Mouse (Mus musculus) midbrain, embryonic 14.5 days (tissue): ENCODE results near the gene Slc36a4. TPM values are rescaled to one million over a fixed set of nuclear protein-coding genes. Genes with fewer than 3 reads are reported as not detected.

Experiments used
- ATAC-seq: fragments of 200-750 bp; cut with Nextera tagmentation; 2 replicates; pipeline ENCODE4 v1.8.0; 2017; ENCODE audit warnings: moderate number of reproducible peaks, moderate library complexity; ENCODE audit not compliant: low FRiP score, low TSS enrichment
- DNase-seq: peaks from one replicate; pipeline ENCODE4 v3.0.0-alpha.2; 2015
- H3K27ac ChIP-seq: fragments of 300-500 bp; sonication (generic); replicated peaks from 2 replicates; pipeline ENCODE4 v1.5.1; 2014; ENCODE audit warnings: mild to moderate bottlenecking, low read depth, low read length, moderate library complexity
- H3K27me3 ChIP-seq: fragments of 300-500 bp; sonication (generic); 2 replicates; pipeline ENCODE4 v1.6.1; 2014; ENCODE audit warnings: low read length, control low read depth, mixed read lengths; ENCODE audit not compliant: control insufficient read depth, insufficient read depth
- H3K36me3 ChIP-seq: fragments of 300-500 bp; sonication (generic); 2 replicates; pipeline ENCODE4 v1.6.1; 2014; ENCODE audit warnings: low read length, control low read depth; ENCODE audit not compliant: control insufficient read depth, insufficient read depth
- H3K4me1 ChIP-seq: fragments of 300-500 bp; sonication (generic); 2 replicates; pipeline ENCODE4 v1.6.1; 2014; ENCODE audit warnings: mild to moderate bottlenecking, antibody characterized with exemption, low read length, control low read depth; ENCODE audit not compliant: control insufficient read depth, insufficient read depth
- H3K4me2 ChIP-seq: fragments of 300-500 bp; sonication (generic); 2 replicates; pipeline ENCODE4 v1.6.1; 2014; ENCODE audit warnings: mild to moderate bottlenecking, low read length, moderate library complexity
- H3K4me3 ChIP-seq: fragments of 300-500 bp; sonication (generic); replicated peaks from 2 replicates; pipeline ENCODE4 v1.5.1; 2014; ENCODE audit warnings: low read depth, low read length
- H3K9ac ChIP-seq: fragments of 300-500 bp; sonication (generic); replicated peaks from 2 replicates; pipeline ENCODE4 v1.6.1; 2014; ENCODE audit warnings: mild to moderate bottlenecking, low read length, moderate library complexity
- H3K9me3 ChIP-seq: fragments of 300-500 bp; sonication (generic); 2 replicates; pipeline ENCODE4 v1.6.1; 2016; ENCODE audit warnings: low read length, control low read depth, mixed read lengths; ENCODE audit not compliant: control insufficient read depth
- WGBS: fragments of 180-500 bp; shearing (Covaris S2); extraction: QIAGEN DNeasy Blood & Tissue Kit; methylation state at CpG from one replicate; pipeline ENCODE4 v1.1.7; 2014; 5-methylcytosine and 5-hydroxymethylcytosine counted together
- polyA plus RNA-seq: library from polyadenylated mRNA; unstranded; fragments of >200 nt; fragmentation: Nextera tagmentation; extraction: Ambion mirVana; gene quantifications from 2 replicates; pipeline ENCODE4 v1.2.1, GENCODE M21; 2014

Slc36a4 gene
- 43.4 and 52.6 TPM in 2 replicates for polyA plus RNA-seq

DNA sequence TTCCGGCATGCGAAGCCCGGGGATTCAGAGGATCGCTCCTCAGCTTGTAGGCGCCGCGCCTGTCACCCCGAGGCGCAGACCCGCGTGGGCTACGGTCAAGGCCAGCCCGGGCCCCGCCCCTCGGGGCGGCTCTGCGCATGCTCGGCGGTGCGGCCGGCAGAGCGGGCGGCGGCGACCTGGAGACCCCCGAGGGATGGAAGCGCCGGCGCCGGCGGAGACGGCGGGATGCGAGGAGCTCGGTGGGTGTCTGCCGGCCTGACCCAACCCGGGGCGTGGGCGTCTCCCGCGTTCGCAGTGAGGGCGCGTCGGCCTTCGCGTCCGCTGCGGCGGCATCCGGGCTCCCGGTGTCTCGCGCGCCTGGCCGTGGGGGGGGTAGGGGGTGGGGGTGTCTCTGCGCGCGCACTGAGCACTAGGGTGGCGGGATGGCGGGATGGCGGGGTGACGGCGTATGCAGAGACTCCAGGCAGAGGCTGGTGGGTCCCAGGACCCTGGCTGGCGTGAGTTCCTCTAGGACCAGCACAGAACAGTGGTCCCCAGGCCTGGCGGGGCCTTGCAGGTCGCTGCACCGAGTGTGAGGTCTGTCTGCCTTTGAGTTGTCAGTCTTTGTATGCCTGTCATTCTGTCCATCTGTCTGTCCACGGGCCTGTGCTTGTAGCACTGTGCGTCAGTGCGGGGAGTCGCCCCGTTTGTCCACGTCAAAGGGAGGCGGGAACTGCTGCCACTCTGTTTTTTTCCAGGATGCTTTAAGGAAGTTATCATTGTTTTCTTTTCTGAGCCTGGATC, at the start of gene Slc36a4:
Gene Slc36a4, plus strand, starts transcription at position 140 of the 783 bp plus-strand sequence.
- H3K36me3 ChIP-seq: no peaks in the 10 kb centered on the region
- DNase-seq: peak; percentile 92
- peak; percentile 93 for ATAC-seq
- H3K9ac ChIP-seq: peak within 1 kb of the TSS; percentile 88
- peaks cover 17% of the 10 kb centered on the region for H3K4me1 ChIP-seq
- H3K27me3 ChIP-seq: no peaks in the 10 kb centered on the region
- H3K4me3 ChIP-seq: peak within 1 kb of the TSS; percentile 68
- peak within 1 kb of the TSS; percentile 68 for H3K4me2 ChIP-seq
- H3K9me3 ChIP-seq: no peaks in the 10 kb centered on the region
- peak within 1 kb of the TSS; percentile 90 for H3K27ac ChIP-seq
- under 1% methylated on average over 69 of the region's 75 CpGs for WGBS

GRCm38 (mm10) chr9:15664606-15665005, 44.9 kb upstream of the Slc36a4 start:
- DNase-seq: no peak
- no peak overlapping the region for H3K27ac ChIP-seq

DNA sequence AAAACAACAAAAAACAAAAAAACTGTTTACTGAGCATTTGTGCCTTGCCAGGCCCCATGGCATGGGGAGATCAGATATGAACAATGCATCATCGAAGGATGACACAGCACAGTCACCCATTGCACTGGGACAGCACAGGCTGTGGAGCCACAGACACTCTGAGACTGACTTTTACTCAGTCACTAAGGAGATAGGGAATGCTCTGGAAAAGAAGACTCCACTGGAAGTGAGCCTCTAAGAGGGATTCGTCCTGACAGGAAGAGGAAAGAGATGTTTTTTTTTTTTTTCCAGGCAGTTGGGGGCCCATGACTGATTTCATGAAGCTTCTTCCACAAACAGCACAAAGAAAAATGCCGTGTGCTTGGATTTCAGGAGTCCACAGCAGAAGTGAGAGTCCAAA, 40.1 kb upstream of the Slc36a4 start:
- Histone ChIP-seq H3K9ac (no peak overlapping the region), H3K9me3 (no peaks in the 10 kb centered on the region), H3K36me3 (no peaks in the 10 kb centered on the region), H3K4me1 (no peaks in the 10 kb centered on the region), H3K27ac (no peak overlapping the region), H3K4me3 (no peak overlapping the region), H3K4me2 (no peak overlapping the region), H3K27me3 (no peaks in the 10 kb centered on the region)
- 68% methylated on average over 3 of the region's 3 CpGs for WGBS
- DNase-seq (no peak), ATAC-seq (no peak)

More at GRCm38 (mm10) chr9:15664606-15665005, 44.9 kb upstream of the Slc36a4 start:
- Histone ChIP-seq H3K4me2 (no peak overlapping the region), H3K4me3 (no peak overlapping the region), H3K27me3 (no peaks in the 10 kb centered on the region), H3K36me3 (no peaks in the 10 kb centered on the region), H3K9ac (no peak overlapping the region), H3K9me3 (no peaks in the 10 kb centered on the region), H3K4me1 (no peaks in the 10 kb centered on the region)
- WGBS: 84% methylated on average over 7 of the region's 7 CpGs
- ATAC-seq: no peak

GRCm38 (mm10) chr9:15670002-15670527, 39.5 kb upstream of the Slc36a4 start:
- ATAC-seq (no peak), DNase-seq (no peak)
- WGBS: 47% methylated on average over 5 of the region's 5 CpGs
- no peak overlapping the region for H3K9ac ChIP-seq
- H3K9me3 ChIP-seq: no peaks in the 10 kb centered on the region
- no peaks in the 10 kb centered on the region for H3K4me1 ChIP-seq
- H3K27ac ChIP-seq: no peak overlapping the region
- H3K4me3 ChIP-seq: no peak overlapping the region
- no peak overlapping the region for H3K4me2 ChIP-seq
- H3K27me3 ChIP-seq: no peaks in the 10 kb centered on the region
- no peaks in the 10 kb centered on the region for H3K36me3 ChIP-seq

GRCm38 (mm10) chr9:15672251-15672650, 37.3 kb upstream of the Slc36a4 start:
- Histone ChIP-seq H3K9ac (no peak overlapping the region), H3K4me3 (no peak overlapping the region), H3K9me3 (no peaks in the 10 kb centered on the region), H3K36me3 (no peaks in the 10 kb centered on the region), H3K27me3 (no peaks in the 10 kb centered on the region), H3K4me1 (no peaks in the 10 kb centered on the region), H3K27ac (no peak overlapping the region), H3K4me2 (no peak overlapping the region)
- ATAC-seq (no peak), DNase-seq (no peak)
- 42% methylated on average over 1 of the region's 1 CpGs for WGBS

DNA sequence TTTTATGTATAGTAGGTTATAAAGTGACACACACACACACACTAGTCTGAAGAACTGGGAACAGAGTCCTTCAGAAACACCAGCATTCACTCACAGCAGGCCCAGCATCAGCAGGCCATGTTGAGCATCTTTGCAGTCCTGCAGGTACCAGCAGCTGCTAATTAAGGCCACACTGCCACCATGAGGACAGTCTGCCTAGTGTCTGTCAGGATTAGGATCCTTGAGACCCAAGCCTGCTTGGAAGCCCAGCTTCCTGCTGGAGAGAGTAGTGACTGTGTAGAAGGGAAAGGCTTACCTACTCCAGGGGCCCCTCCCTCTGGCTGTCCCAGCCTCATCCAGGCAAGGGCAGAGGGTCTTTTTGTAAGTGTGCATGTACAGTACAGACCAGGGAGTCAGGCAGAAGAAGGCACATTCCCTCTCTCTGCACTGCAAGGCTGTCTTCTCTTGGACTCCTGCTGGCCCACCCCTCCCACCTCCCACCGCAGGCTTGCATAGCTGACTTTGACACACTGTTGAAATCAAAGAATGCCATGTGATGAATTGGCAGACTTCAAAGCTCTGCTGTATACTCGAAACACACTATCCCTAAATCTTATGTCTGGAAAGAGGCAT, 27.6 kb upstream of the Slc36a4 start:
- Histone ChIP-seq H3K4me2 (no peak overlapping the region), H3K27ac (no peak overlapping the region), H3K4me1 (no peaks in the 10 kb centered on the region), H3K4me3 (no peak overlapping the region), H3K36me3 (no peaks in the 10 kb centered on the region), H3K9ac (no peak overlapping the region), H3K27me3 (no peaks in the 10 kb centered on the region), H3K9me3 (no peaks in the 10 kb centered on the region)
- ATAC-seq (peak; percentile 83), DNase-seq (peak; percentile 90)
- WGBS: 50% methylated on average over 2 of the region's 2 CpGs

GRCm38 (mm10) chr9:15685215-15685614, 24.3 kb upstream of the Slc36a4 start:
- no peaks in the 10 kb centered on the region for H3K36me3 ChIP-seq
- ATAC-seq (peak; percentile 66; the same call in 1 of the 2 replicates), DNase-seq (peak; percentile 92)
- no peak overlapping the region for H3K27ac ChIP-seq
- H3K9me3 ChIP-seq: no peaks in the 10 kb centered on the region
- no peak overlapping the region for H3K9ac ChIP-seq
- 12% methylated on average over 4 of the region's 4 CpGs for WGBS
- H3K4me2 ChIP-seq: no peak overlapping the region
- H3K4me1 ChIP-seq: no peaks in the 10 kb centered on the region
- no peak overlapping the region for H3K4me3 ChIP-seq
- no peaks in the 10 kb centered on the region for H3K27me3 ChIP-seq

DNA sequence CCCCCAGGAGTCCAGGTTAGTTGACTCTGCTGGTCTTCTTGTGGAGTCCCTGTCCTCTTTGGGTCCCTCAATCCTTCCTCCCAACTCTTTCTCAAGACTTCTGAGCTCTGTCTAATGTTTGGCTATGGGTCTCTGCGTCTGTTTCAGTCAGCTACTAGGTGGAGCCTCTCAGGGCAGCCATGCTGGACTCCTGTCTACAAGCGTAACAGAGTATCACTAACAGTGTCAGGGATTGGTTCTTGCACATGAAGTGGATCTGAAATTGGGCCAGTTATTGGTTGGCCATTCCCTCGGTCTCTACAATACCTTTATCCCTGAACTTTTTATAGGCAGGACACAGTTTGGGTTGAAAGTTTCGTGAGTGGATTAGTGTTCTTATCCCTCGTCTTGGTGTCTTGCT, 22.2 kb upstream of the Slc36a4 start:
- no peaks in the 10 kb centered on the region for H3K36me3 ChIP-seq
- no peak overlapping the region for H3K27ac ChIP-seq
- no peak overlapping the region for H3K4me3 ChIP-seq
- no peak overlapping the region for H3K9ac ChIP-seq
- ATAC-seq (no peak), DNase-seq (no peak)
- H3K9me3 ChIP-seq: no peaks in the 10 kb centered on the region
- H3K4me2 ChIP-seq: no peak overlapping the region
- H3K4me1 ChIP-seq: no peaks in the 10 kb centered on the region
- H3K27me3 ChIP-seq: no peaks in the 10 kb centered on the region
- WGBS: 91% methylated on average over 5 of the region's 5 CpGs
